Mouse (Mus musculus) hindbrain, embryonic 15.5 days (tissue): ENCODE measurements around the gene Dnajc8. TPM values are rescaled to one million over a fixed set of nuclear protein-coding genes. Genes with fewer than 3 reads are reported as not detected.
"Not testable (repeated sequence)": the region's sequence is repeated elsewhere in the genome, so short reads cannot be mapped to it uniquely, and the experiment has no call there.

Source experiments
- ATAC-seq: fragments of 200-750 bp; cut with Nextera tagmentation; 2 replicates; pipeline ENCODE4 v1.8.0; 2017; ENCODE audit warnings: low read depth, moderate number of reproducible peaks, moderate TSS enrichment; ENCODE audit not compliant: low FRiP score
- H3K27ac ChIP-seq: fragments of 300-500 bp; sonication (generic); replicated peaks from 2 replicates; pipeline ENCODE4 v1.5.1; 2015; ENCODE audit warnings: mild to moderate bottlenecking, inconsistent platforms
- H3K27me3 ChIP-seq: fragments of 300-500 bp; sonication (generic); 2 replicates; pipeline ENCODE4 v1.6.1; 2015; ENCODE audit warnings: control low read depth, inconsistent platforms
- H3K36me3 ChIP-seq: fragments of 300-500 bp; sonication (generic); 2 replicates; pipeline ENCODE4 v1.6.1; 2015; ENCODE audit warnings: control low read depth, inconsistent platforms
- H3K4me1 ChIP-seq: fragments of 300-500 bp; sonication (generic); replicated peaks from 2 replicates; pipeline ENCODE4 v1.6.1; 2015; ENCODE audit warnings: control low read depth, inconsistent platforms
- H3K4me2 ChIP-seq: fragments of 300-500 bp; sonication (generic); 2 replicates; pipeline ENCODE4 v1.6.1; 2015; ENCODE audit warnings: moderate library complexity, mild to moderate bottlenecking, inconsistent platforms
- H3K4me3 ChIP-seq: fragments of 300-500 bp; sonication (generic); 2 replicates; pipeline ENCODE4 v1.5.1; 2015; ENCODE audit warnings: mild to moderate bottlenecking, inconsistent platforms
- H3K9ac ChIP-seq: fragments of 300-500 bp; sonication (generic); 2 replicates; pipeline ENCODE4 v1.6.1; 2015; ENCODE audit warnings: inconsistent platforms
- H3K9me3 ChIP-seq: fragments of 300-500 bp; sonication (generic); 2 replicates; pipeline ENCODE4 v1.6.1; 2016; ENCODE audit warnings: control low read depth, inconsistent platforms
- WGBS: fragments of 180-500 bp; shearing (Covaris S2); methylation state at CpG from one replicate; pipeline ENCODE4 v1.1.7; 2015; 5-methylcytosine and 5-hydroxymethylcytosine counted together
- polyA plus RNA-seq: library from polyadenylated mRNA; unstranded; fragments of >200 nt; fragmentation: Nextera tagmentation; extraction: Ambion mirVana; gene quantifications from 2 replicates; pipeline ENCODE4 v1.2.1, GENCODE M21; 2015

Dnajc8 gene
- polyA plus RNA-seq, 1 experiment from 2014 or later, result 133 TPM

DNA sequence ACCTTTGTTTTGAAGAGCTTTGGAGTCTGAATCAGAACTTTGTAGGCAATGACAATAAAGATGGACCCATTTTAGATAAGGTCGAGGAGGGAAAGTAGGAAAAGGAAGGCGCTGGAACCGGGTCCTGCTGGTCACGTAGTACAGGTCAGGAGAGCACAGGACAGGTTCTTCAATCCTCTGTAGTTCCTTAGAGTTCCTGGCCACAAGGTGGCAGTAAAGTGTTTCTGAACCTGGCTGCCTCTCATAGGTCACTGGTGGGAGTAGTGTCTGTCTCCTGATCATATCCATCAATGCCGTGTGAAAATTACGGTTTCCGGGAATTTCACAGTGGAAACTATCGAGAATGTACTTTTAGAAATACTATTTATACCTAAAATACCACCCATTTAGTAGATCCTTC, 10.5 kb downstream of the Dnajc8 start:
- H3K4me3 ChIP-seq, result no peak overlapping the region
- H3K36me3 ChIP-seq, result peaks cover 72% of the 10 kb centered on the region
- WGBS, result 51% methylated on average over 8 of the region's 8 CpGs
- H3K9ac ChIP-seq, result no peak overlapping the region
- H3K9me3 ChIP-seq, result no peaks in the 10 kb centered on the region
- no peaks in the 10 kb centered on the region for H3K27me3 ChIP-seq
- no peak for ATAC-seq
- no peak overlapping the region for H3K4me2 ChIP-seq
- H3K4me1 ChIP-seq, result no peaks in the 10 kb centered on the region
- H3K27ac ChIP-seq, result no peak overlapping the region

DNA sequence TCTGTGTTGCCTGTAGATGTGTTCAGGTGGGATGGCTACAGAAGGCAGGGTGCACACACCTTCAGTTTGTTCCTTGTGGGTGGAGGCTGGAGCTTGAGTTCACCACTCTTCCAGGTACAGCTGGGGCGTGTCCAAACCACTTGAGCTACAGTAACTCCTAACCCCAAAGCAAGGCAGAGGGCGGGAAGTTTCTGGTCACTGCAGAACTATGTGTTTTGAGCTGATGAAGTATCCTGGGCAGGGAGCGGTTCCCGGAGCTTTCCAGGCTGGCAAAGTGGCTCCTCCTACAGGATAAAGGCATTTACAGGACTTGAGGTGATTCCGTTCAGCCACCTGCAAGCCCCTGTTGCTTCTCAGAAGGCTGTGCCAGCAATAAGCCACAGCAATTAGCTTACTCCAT, 18.9 kb downstream of the Dnajc8 start:
- no peaks in the 10 kb centered on the region for H3K4me1 ChIP-seq
- no peaks in the 10 kb centered on the region for H3K27me3 ChIP-seq
- 86% methylated on average over 5 of the region's 5 CpGs for WGBS
- ATAC-seq, result no peak
- H3K9me3 ChIP-seq, result no peaks in the 10 kb centered on the region
- H3K4me3 ChIP-seq, result no peak overlapping the region
- H3K4me2 ChIP-seq, result no peak overlapping the region
- peaks cover 39% of the 10 kb centered on the region for H3K36me3 ChIP-seq
- no peak overlapping the region for H3K27ac ChIP-seq
- H3K9ac ChIP-seq, result no peak overlapping the region

DNA sequence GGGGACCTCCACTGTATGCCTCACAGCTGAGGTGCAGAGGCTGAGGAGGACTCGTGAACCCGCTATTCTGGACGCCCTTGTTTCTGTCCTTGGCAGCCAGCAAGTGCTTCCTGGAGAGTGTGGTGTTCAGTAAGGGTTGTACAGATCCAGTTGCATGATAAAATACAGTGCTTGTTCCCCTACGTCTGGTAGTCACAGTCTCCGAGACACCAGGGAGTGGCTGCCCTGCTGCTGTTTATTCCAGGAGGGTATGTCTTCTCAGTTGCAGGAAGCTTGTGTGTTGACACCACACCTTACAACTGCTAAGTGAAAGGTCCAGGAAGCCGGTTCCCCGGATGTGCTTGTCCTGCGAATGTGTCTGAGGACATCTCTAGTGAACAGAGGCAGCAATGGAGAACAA, 19.3 kb downstream of the Dnajc8 start:
- no peaks in the 10 kb centered on the region for H3K27me3 ChIP-seq
- H3K27ac ChIP-seq, result no peak overlapping the region
- H3K36me3 ChIP-seq, result peaks cover 34% of the 10 kb centered on the region
- no peaks in the 10 kb centered on the region for H3K9me3 ChIP-seq
- 83% methylated on average over 8 of the region's 8 CpGs for WGBS
- no peak overlapping the region for H3K9ac ChIP-seq
- ATAC-seq, result no peak
- no peak overlapping the region for H3K4me3 ChIP-seq
- no peaks in the 10 kb centered on the region for H3K4me1 ChIP-seq
- no peak overlapping the region for H3K4me2 ChIP-seq

DNA sequence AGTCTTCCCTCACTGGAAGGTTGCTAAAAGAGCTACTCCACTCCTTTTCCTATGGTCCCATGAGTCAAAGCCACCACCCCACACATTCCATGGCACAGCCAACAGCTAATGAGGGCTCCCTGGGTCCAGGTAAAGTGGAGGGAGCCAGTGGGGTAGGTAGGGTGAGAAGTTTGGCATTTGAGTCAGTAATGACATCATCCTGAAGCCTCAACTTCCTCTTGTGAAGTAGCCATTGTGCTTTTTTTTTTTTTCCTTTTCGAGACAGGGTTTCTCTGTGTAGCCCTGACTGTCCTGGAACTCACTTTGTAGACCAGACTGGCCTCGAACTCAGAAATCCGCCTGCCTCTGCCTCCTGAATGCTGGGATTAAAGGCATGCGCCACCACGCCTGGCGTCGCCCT, 20.2 kb downstream of the Dnajc8 start:
- H3K9me3 ChIP-seq, H3K4me2 ChIP-seq, ATAC-seq, H3K4me3 ChIP-seq, H3K27ac ChIP-seq, H3K9ac ChIP-seq, H3K27me3 ChIP-seq, H3K4me1 ChIP-seq: not testable (repeated sequence)
- 92% methylated on average over 7 of the region's 7 CpGs for WGBS
- H3K36me3 ChIP-seq, result peaks cover 31% of the 10 kb centered on the region

DNA sequence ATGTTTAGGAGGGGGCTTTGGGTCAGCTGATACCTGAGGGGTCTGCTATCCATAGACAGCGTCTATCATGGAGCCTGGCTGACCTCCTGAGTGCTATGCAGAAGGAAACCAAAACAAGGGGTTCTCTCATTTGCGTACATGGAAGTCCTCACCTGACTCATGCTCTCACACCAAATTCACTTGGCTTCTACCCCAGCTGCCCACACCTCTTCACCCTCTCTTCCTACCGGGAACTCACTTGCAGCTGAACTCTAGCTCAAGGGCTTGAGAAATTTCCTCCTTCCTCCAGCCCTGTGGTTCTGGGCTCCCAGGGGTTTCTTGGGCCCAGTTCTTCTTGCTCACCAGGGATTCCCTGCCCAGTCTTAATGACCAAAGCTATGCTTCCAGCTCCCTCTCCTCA, 27.9 kb downstream of the Dnajc8 start:
- Histone ChIP-seq H3K9me3 (no peaks in the 10 kb centered on the region), H3K36me3 (no peaks in the 10 kb centered on the region), H3K4me2 (no peak overlapping the region), H3K27me3 (no peaks in the 10 kb centered on the region), H3K9ac (no peak overlapping the region), H3K27ac (no peak overlapping the region), H3K4me1 (no peaks in the 10 kb centered on the region), H3K4me3 (no peak overlapping the region)
- no peak for ATAC-seq
- WGBS, result 89% methylated on average over 3 of the region's 3 CpGs

DNA sequence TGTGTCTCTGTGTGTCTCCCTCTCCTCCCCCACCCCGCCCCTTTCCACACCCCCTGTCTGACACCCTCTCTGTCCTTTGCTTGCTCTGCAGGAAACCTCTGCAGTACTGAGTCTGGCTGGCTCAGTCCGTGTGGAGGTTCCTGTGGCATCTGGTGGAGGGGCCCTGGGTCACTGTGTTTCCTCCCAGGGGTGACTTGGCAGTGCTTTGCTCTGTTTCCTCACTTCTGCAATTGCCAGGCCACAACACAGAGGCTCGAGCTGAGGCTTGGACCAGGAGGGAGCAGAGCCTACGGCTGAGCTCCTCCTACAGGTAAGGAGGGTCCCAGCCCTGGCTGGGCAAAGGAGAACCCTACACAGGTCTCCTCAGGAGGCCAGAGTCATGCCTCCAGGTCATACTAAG, 28.6 kb downstream of the Dnajc8 start, which contains the start of gene Ptafr:
Gene Ptafr (plus strand): TSS at position 103 of the 400 bp plus-strand sequence.
- Histone ChIP-seq H3K27me3 (no peaks in the 10 kb centered on the region), H3K9me3 (no peaks in the 10 kb centered on the region), H3K4me2 (no peak within 1 kb of the TSS), H3K27ac (no peak within 1 kb of the TSS), H3K4me1 (no peaks in the 10 kb centered on the region), H3K9ac (no peak within 1 kb of the TSS), H3K4me3 (no peak within 1 kb of the TSS), H3K36me3 (no peaks in the 10 kb centered on the region)
- no peak for ATAC-seq
- 38% methylated on average over 4 of the region's 4 CpGs for WGBS

DNA sequence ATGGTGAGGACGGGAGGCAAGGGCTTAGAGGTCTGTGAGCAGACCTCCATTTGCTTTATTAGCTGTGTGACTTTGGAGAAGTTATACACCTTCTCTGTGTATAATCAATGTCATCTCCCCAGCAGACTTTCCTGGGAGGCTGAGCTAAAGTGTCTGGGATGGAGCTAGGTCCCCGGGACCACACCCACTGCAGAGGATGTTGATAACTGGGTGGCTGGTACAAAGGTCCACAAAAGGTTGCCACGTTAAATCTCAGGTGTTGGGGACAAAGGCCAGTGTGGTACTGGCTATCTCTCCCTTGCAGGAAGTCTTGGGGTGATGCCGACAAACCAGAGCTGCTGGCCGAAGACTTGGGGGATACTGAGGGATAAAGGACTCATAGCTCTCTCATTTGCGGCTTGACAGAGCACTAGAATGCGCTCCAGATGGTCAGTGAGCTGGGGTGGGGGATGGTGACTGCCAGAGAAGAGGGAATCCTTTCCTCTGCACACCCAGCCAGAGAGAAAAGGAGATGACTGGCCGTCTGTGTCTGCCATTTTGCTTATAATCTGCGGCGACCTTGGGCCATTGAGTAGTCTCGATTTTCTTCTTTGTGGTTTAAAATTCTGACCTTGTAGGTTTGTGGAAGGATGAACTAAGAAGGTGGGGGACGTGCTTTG, 29.9 kb downstream of the Dnajc8 start:
- no peak overlapping the region for H3K27ac ChIP-seq
- no peaks in the 10 kb centered on the region for H3K4me1 ChIP-seq
- H3K4me3 ChIP-seq, result no peak overlapping the region
- no peaks in the 10 kb centered on the region for H3K9me3 ChIP-seq
- WGBS, result 78% methylated on average over 12 of the region's 12 CpGs
- no peak overlapping the region for H3K9ac ChIP-seq
- H3K36me3 ChIP-seq, result no peaks in the 10 kb centered on the region
- H3K4me2 ChIP-seq, result no peak overlapping the region
- no peaks in the 10 kb centered on the region for H3K27me3 ChIP-seq
- ATAC-seq, result no peak

DNA sequence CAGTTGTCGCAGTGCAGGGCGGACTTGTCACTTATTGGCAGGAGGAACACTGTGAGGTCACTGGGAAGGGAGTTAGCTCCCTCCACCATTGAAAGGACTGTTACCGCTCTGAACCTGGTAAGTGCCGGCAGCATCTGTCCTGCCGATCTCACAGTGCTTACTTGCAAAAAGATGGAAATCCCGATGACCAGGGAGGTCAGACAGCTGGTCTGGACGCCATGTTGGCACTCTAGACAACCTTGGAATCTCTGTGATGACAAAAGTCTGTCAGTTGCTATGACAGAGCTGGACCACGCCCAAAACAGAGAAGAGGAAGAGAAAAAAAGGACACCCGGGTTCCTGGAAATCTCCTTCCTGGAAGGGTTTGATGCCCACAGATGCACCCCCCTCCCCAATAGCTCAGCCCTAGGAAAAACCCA, 32.0 kb downstream of the Dnajc8 start:
- H3K4me1 ChIP-seq, result no peaks in the 10 kb centered on the region
- no peak overlapping the region for H3K27ac ChIP-seq
- H3K27me3 ChIP-seq, result no peaks in the 10 kb centered on the region
- no peaks in the 10 kb centered on the region for H3K36me3 ChIP-seq
- H3K9me3 ChIP-seq, result no peaks in the 10 kb centered on the region
- no peak overlapping the region for H3K9ac ChIP-seq
- WGBS, result 75% methylated on average over 9 of the region's 9 CpGs
- H3K4me3 ChIP-seq, result no peak overlapping the region
- no peak for ATAC-seq
- H3K4me2 ChIP-seq, result no peak overlapping the region

DNA sequence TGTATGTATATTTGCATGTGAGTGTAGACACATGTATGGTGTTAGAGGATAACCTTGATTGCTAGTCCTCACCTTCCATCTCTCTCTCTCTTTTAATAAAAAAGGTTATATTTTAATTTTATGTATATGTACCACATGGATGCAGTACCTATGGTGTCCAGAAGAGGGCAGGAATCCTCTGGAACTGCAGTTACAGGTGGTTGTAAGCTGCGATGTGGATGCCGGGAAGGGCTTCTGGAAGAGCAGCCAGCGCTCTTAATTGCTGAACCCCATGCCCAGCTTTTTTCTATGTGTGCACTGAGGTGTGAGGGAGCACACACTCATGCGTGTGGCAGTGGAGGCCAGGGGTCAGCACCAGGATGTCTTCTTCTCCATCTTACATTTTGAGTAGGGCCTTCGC, 33.8 kb downstream of the Dnajc8 start:
- no peaks in the 10 kb centered on the region for H3K9me3 ChIP-seq
- no peak overlapping the region for H3K9ac ChIP-seq
- H3K4me1 ChIP-seq, result no peaks in the 10 kb centered on the region
- H3K27me3 ChIP-seq, result no peaks in the 10 kb centered on the region
- H3K4me2 ChIP-seq, result no peak overlapping the region
- ATAC-seq, result no peak
- H3K36me3 ChIP-seq, result no peaks in the 10 kb centered on the region
- 85% methylated on average over 5 of the region's 5 CpGs for WGBS
- H3K27ac ChIP-seq, result no peak overlapping the region
- H3K4me3 ChIP-seq, result no peak overlapping the region

DNA sequence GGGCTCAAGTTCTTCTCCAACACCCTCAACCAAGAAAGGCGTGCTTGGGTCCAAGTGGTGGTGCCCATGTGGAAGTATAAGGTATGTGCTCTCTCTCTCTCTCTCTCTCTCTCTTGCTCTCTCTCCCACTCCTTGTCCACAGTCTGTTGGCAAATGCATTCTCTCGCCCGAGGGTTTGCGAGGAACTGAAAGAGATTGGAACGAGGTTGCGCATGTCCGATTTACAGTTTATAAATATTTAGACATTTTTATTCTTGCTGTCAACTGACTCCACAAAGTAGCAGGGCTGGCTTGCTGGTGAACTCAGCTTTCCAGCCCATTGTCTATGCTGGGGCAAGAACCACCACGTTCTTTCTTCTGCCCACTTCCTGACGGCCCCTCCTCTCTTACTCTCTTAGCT, 35.8 kb downstream of the Dnajc8 start:
- Histone ChIP-seq H3K36me3 (no peaks in the 10 kb centered on the region), H3K9me3 (no peaks in the 10 kb centered on the region), H3K4me2 (no peak overlapping the region), H3K4me3 (no peak overlapping the region), H3K27me3 (no peaks in the 10 kb centered on the region), H3K4me1 (no peaks in the 10 kb centered on the region), H3K9ac (no peak overlapping the region), H3K27ac (no peak overlapping the region)
- WGBS, result 87% methylated on average over 9 of the region's 9 CpGs
- no peak for ATAC-seq

DNA sequence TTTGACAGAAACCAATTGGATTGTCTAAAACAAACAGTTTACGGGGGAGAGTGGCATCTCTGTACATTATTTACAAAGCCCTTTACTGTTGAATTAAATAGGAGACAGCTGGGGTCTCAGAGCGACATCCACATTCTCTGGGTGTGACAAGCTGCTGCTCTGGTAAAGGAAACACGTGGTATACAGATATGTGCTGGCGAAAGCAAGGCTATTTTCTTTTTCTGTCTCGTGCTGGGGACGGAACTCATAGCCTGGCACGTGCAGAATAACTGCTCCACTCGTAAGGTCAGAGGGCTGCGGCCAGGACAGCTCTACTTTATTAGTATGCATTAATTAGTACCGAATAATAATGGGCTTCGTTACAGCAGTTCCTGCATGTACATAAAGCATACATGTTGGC, 38.0 kb downstream of the Dnajc8 start:
- 64% methylated on average over 11 of the region's 11 CpGs for WGBS
- Histone ChIP-seq H3K27ac (no peak overlapping the region), H3K36me3 (no peaks in the 10 kb centered on the region), H3K27me3 (no peaks in the 10 kb centered on the region), H3K4me3 (no peak overlapping the region), H3K4me2 (no peak overlapping the region), H3K9ac (no peak overlapping the region), H3K4me1 (no peaks in the 10 kb centered on the region), H3K9me3 (no peaks in the 10 kb centered on the region)
- ATAC-seq, result no peak

DNA sequence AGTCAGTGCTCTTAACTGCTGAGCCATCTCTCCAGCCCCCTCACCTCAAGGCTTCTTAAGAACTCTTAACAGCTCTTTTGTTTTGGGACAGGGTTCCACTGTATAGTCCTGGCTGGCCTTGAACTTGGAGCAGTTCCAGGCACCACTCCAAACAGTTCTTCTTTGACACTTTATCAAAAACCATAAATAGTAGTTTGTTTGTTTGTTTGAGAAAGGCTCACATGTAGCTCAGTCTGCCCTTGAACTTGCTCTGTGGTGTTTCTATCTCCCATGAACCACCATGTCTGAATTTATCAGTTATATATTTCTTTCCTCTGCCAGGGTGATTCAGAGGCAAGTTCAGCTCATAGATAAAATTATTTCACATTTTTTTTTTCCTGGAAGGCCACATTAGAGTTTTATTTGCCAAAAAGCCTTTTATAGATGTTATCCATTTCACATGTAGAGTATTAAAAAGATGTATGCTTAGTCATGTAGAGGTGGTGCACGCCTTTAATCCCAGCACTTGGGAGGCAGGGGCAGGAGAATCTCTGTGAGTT, 39.5 kb downstream of the Dnajc8 start:
- Histone ChIP-seq H3K27ac (no peak overlapping the region), H3K4me2 (no peak overlapping the region), H3K4me3 (no peak overlapping the region), H3K9ac (no peak overlapping the region), H3K27me3 (no peaks in the 10 kb centered on the region), H3K9me3 (no peaks in the 10 kb centered on the region), H3K4me1 (no peaks in the 10 kb centered on the region), H3K36me3 (no peaks in the 10 kb centered on the region)
- WGBS, result 80% methylated on average over 1 of the region's 1 CpGs
- no peak for ATAC-seq

DNA sequence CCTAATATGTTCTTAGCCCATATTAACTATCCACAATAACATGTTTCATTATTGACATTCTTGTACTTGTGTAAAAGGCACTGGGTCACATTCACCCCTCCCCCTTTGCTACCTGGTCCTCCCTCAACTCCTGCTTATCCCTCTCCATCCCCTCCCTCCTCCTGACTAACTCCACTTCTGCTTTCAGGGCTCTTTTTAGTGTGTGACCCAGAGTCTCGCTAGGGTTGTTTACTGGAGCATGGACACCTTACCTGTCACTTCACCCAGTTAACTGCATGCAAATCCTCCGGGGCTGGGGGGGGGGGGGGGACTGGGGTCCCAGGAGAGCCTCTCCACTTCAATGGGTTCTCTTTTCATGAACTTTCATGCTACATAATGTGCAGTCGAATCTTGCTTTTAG, 48.4 kb downstream of the Dnajc8 start:
- no peak for ATAC-seq
- 67% methylated on average over 3 of the region's 3 CpGs for WGBS

More for the DNA sequence above, 48.4 kb downstream of the Dnajc8 start:
- H3K27me3 ChIP-seq, result no peaks in the 10 kb centered on the region
- H3K4me3 ChIP-seq, result no peak overlapping the region
- no peak overlapping the region for H3K27ac ChIP-seq
- H3K4me2 ChIP-seq, result no peak overlapping the region
- H3K9me3 ChIP-seq, result no peaks in the 10 kb centered on the region
- no peaks in the 10 kb centered on the region for H3K36me3 ChIP-seq
- no peak overlapping the region for H3K9ac ChIP-seq
- H3K4me1 ChIP-seq, result no peaks in the 10 kb centered on the region
